Mouse (Mus musculus): ENCODE measurements around the gene Chmp6. TPM values are rescaled to one million over a fixed set of nuclear protein-coding genes. Genes with fewer than 3 reads are reported as not detected.

The Chmp6 gene
- polyA plus RNA-seq, 1 experiment from 2014 or later: 70.1 TPM

- H3K4me2 ChIP-seq: no peak overlapping the region
- no peak overlapping the region for H3K4me3 ChIP-seq (ENCODE audit: low read depth, low read length)
- peaks cover 16% of the 10 kb centered on the region for H3K4me1 ChIP-seq (replicated peaks; ENCODE audit: control insufficient read depth, insufficient read depth, low read length)
- H3K9ac ChIP-seq (ENCODE audit: low read depth, low read length): no peak overlapping the region
- 76% methylated on average over 4 of the region's 4 CpGs for WGBS
- ATAC-seq (replicated peaks; ENCODE audit: low FRiP score): no peak
- DNase-seq (ENCODE audit: low spot score): no peak
- 0 out of 2 replicates have a peak, but pooled peaks cover 2% of the 10 kb centered on the region for H3K36me3 ChIP-seq (ENCODE audit: control insufficient read depth, insufficient read depth, low read length)
- H3K27ac ChIP-seq (ENCODE audit: low read depth, low read length): no peak overlapping the region
- H3K9me3 ChIP-seq (ENCODE audit: control insufficient read depth, low read length): no peaks in the 10 kb centered on the region
- no peaks in the 10 kb centered on the region for H3K27me3 ChIP-seq (replicated peaks; ENCODE audit: control insufficient read depth, insufficient read depth, low read length)
These were observed 46.5 kb downstream of the Chmp6 start for GRCm38 (mm10) chr11:119959714-119960113.

- no peaks in the 10 kb centered on the region for H3K9me3 ChIP-seq (ENCODE audit: control insufficient read depth, low read length)
- no peak overlapping the region for H3K4me3 ChIP-seq (ENCODE audit: low read depth, low read length)
- H3K4me1 ChIP-seq (replicated peaks; ENCODE audit: control insufficient read depth, insufficient read depth, low read length): peaks cover 7% of the 10 kb centered on the region; the same call in 1 of the 2 replicates
- no peak overlapping the region for H3K27ac ChIP-seq (ENCODE audit: low read depth, low read length)
- 76% methylated on average over 6 of the region's 6 CpGs for WGBS
- no peak for DNase-seq (ENCODE audit: low spot score)
- ATAC-seq (replicated peaks; ENCODE audit: low FRiP score): no peak
- no peak overlapping the region for H3K4me2 ChIP-seq
- no peaks in the 10 kb centered on the region for H3K27me3 ChIP-seq (replicated peaks; ENCODE audit: control insufficient read depth, insufficient read depth, low read length)
- 0 out of 2 replicates have a peak, but pooled peaks cover 2% of the 10 kb centered on the region for H3K36me3 ChIP-seq (ENCODE audit: control insufficient read depth, insufficient read depth, low read length)
- H3K9ac ChIP-seq (ENCODE audit: low read depth, low read length): no peak overlapping the region
These were observed 47.4 kb downstream of the Chmp6 start for GRCm38 (mm10) chr11:119960671-119961070.

- DNase-seq (ENCODE audit: low spot score): no peak
- H3K9me3 ChIP-seq (ENCODE audit: control insufficient read depth, low read length): no peaks in the 10 kb centered on the region
- no peak overlapping the region for H3K27ac ChIP-seq (ENCODE audit: low read depth, low read length)
- H3K4me1 ChIP-seq (replicated peaks; ENCODE audit: control insufficient read depth, insufficient read depth, low read length): 0 out of 2 replicates have a peak, but pooled peaks cover 2% of the 10 kb centered on the region
- ATAC-seq (replicated peaks; ENCODE audit: low FRiP score): no peak
- no peak overlapping the region for H3K4me3 ChIP-seq (ENCODE audit: low read depth, low read length)
- WGBS: 84% methylated on average over 3 of the region's 3 CpGs
- H3K27me3 ChIP-seq (replicated peaks; ENCODE audit: control insufficient read depth, insufficient read depth, low read length): no peaks in the 10 kb centered on the region
- no peak overlapping the region for H3K4me2 ChIP-seq
- 0 out of 2 replicates have a peak, but pooled peaks cover 2% of the 10 kb centered on the region for H3K36me3 ChIP-seq (ENCODE audit: control insufficient read depth, insufficient read depth, low read length)
- H3K9ac ChIP-seq (ENCODE audit: low read depth, low read length): no peak overlapping the region
These were observed 48.3 kb downstream of the Chmp6 start for GRCm38 (mm10) chr11:119961511-119961910.

DNA sequence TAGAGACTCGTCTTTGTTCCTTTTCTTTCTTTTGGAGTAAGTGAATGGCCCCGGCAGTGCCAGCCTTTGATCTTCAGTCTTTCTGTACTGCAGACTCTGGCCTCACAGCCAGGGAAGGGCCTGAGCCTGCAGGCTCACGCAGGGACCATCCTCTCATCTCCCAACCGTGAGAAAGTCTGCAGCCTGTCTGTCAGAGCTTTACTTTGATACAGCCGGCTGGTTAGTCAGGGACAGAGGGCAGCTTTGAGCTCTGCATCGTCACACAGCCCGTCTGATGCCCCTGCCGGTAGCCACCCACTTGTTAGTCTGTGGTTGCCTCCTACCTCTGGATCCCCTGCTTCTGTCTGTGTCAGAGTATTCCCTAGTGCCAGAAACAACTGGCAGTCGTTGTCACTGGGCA lies 51.8 kb downstream of the Chmp6 start:
- ATAC-seq (replicated peaks; ENCODE audit: low FRiP score): no peak
- H3K9ac ChIP-seq (ENCODE audit: low read depth, low read length): no peak overlapping the region
- DNase-seq (ENCODE audit: low spot score): no peak
- no peak overlapping the region for H3K4me2 ChIP-seq
- H3K4me3 ChIP-seq (ENCODE audit: low read depth, low read length): no peak overlapping the region
- WGBS: 54% methylated on average over 9 of the region's 9 CpGs
- H3K4me1 ChIP-seq (replicated peaks; ENCODE audit: control insufficient read depth, insufficient read depth, low read length): no peaks in the 10 kb centered on the region
- no peaks in the 10 kb centered on the region for H3K36me3 ChIP-seq (ENCODE audit: control insufficient read depth, insufficient read depth, low read length)
- no peak overlapping the region for H3K27ac ChIP-seq (ENCODE audit: low read depth, low read length)
- no peaks in the 10 kb centered on the region for H3K27me3 ChIP-seq (replicated peaks; ENCODE audit: control insufficient read depth, insufficient read depth, low read length)
- no peaks in the 10 kb centered on the region for H3K9me3 ChIP-seq (ENCODE audit: control insufficient read depth, low read length)

- DNase-seq (ENCODE audit: low spot score): no peak
These were observed 53.1 kb downstream of the Chmp6 start for GRCm38 (mm10) chr11:119966294-119966693.

DNA sequence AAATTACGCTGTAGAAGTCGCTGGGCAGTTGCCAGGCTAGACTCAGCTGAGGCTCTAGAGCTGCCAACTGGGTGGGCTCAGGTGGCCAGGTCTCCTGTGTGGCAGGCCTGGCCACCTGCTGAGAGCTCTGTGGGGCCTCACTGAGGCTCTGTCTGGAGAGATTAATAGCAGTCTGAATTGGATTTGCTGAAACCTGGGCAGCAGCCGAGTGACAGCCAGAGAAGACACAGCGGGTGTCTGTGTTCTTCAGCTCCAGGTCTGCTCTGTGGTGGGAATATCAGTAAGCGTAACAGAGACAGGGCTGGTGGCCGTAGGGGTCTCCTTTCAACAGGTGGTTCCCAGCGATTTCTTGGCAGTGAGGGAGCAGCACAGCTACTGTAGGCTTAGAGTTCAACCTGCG lies 54.2 kb downstream of the Chmp6 start:
- 82% methylated on average over 8 of the region's 8 CpGs for WGBS
- H3K4me3 ChIP-seq (ENCODE audit: low read depth, low read length): no peak overlapping the region
- no peak for DNase-seq (ENCODE audit: low spot score)

More at GRCm38 (mm10) chr11:119966294-119966693, 53.1 kb downstream of the Chmp6 start:
- Histone ChIP-seq H3K4me2 (no peak overlapping the region), H3K36me3 (ENCODE audit: control insufficient read depth, insufficient read depth, low read length) (no peaks in the 10 kb centered on the region), H3K27me3 (replicated peaks; ENCODE audit: control insufficient read depth, insufficient read depth, low read length) (no peaks in the 10 kb centered on the region), H3K9me3 (ENCODE audit: control insufficient read depth, low read length) (no peaks in the 10 kb centered on the region), H3K27ac (ENCODE audit: low read depth, low read length) (no peak overlapping the region), H3K4me3 (ENCODE audit: low read depth, low read length) (no peak overlapping the region), H3K4me1 (replicated peaks; ENCODE audit: control insufficient read depth, insufficient read depth, low read length) (no peaks in the 10 kb centered on the region), H3K9ac (ENCODE audit: low read depth, low read length) (no peak overlapping the region)
- ATAC-seq (replicated peaks; ENCODE audit: low FRiP score): no peak
- 77% methylated on average over 6 of the region's 6 CpGs for WGBS

DNA sequence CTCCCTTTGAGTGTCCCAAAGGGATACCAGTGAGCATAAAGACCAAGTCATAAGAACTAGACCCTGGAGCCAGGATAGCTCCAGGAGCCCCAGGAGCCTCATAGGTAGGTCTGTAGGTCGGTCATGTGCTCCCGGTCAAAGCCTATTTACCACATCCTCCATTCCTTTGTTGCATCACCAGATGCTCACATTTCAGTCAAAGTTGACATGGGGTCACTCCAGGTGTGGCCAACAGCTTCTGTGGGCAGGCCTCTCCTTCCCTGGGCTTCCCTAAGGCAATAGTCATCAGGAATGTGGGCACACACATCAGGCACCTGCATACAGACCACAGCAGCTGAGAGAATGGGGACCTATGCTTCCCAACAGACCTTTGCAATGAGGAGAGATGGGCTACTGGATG lies 54.7 kb downstream of the Chmp6 start:
- 84% methylated on average over 2 of the region's 2 CpGs for WGBS
- H3K9ac ChIP-seq (ENCODE audit: low read depth, low read length): no peak overlapping the region
- no peak overlapping the region for H3K4me2 ChIP-seq
- H3K4me1 ChIP-seq (replicated peaks; ENCODE audit: control insufficient read depth, insufficient read depth, low read length): no peaks in the 10 kb centered on the region
- H3K27ac ChIP-seq (ENCODE audit: low read depth, low read length): no peak overlapping the region
- H3K36me3 ChIP-seq (ENCODE audit: control insufficient read depth, insufficient read depth, low read length): no peaks in the 10 kb centered on the region
- H3K27me3 ChIP-seq (replicated peaks; ENCODE audit: control insufficient read depth, insufficient read depth, low read length): no peaks in the 10 kb centered on the region
- DNase-seq (ENCODE audit: low spot score): no peak
- no peaks in the 10 kb centered on the region for H3K9me3 ChIP-seq (ENCODE audit: control insufficient read depth, low read length)
- no peak overlapping the region for H3K4me3 ChIP-seq (ENCODE audit: low read depth, low read length)
- no peak for ATAC-seq (replicated peaks; ENCODE audit: low FRiP score)

More for the DNA sequence above, 54.2 kb downstream of the Chmp6 start:
- no peaks in the 10 kb centered on the region for H3K27me3 ChIP-seq (replicated peaks; ENCODE audit: control insufficient read depth, insufficient read depth, low read length)
- no peak overlapping the region for H3K4me2 ChIP-seq
- H3K36me3 ChIP-seq (ENCODE audit: control insufficient read depth, insufficient read depth, low read length): no peaks in the 10 kb centered on the region
- H3K27ac ChIP-seq (ENCODE audit: low read depth, low read length): no peak overlapping the region
- no peak for ATAC-seq (replicated peaks; ENCODE audit: low FRiP score)
- no peaks in the 10 kb centered on the region for H3K9me3 ChIP-seq (ENCODE audit: control insufficient read depth, low read length)
- no peaks in the 10 kb centered on the region for H3K4me1 ChIP-seq (replicated peaks; ENCODE audit: control insufficient read depth, insufficient read depth, low read length)
- no peak overlapping the region for H3K9ac ChIP-seq (ENCODE audit: low read depth, low read length)

Other genes starting within 250 kb of the Chmp6 start
- gene Baiap2, start 29.3 kb downstream of the Chmp6 start, polyA plus RNA-seq (2014; fragmentation: Nextera tagmentation; extraction: Ambion mirVana): 9.7 and 10.2 TPM in 2 replicates
- 0.74 and 0.86 TPM in 2 replicates for gene Aatk, start 133.7 kb downstream of the Chmp6 start, polyA plus RNA-seq (2014; fragmentation: Nextera tagmentation; extraction: Ambion mirVana)
- gene Cep131, start 173.4 kb downstream of the Chmp6 start, polyA plus RNA-seq (2014; fragmentation: Nextera tagmentation; extraction: Ambion mirVana): 17.4 and 19.2 TPM in 2 replicates
- 16.4 and 19.5 TPM in 2 replicates for gene Tepsin, start 185.3 kb downstream of the Chmp6 start, polyA plus RNA-seq (2014; fragmentation: Nextera tagmentation; extraction: Ambion mirVana)
- 87.5 and 102 TPM in 2 replicates for gene Ndufaf8, start 185.5 kb downstream of the Chmp6 start, polyA plus RNA-seq (2014; fragmentation: Nextera tagmentation; extraction: Ambion mirVana)
- gene Slc38a10, start 237.9 kb downstream of the Chmp6 start, polyA plus RNA-seq (2014; fragmentation: Nextera tagmentation; extraction: Ambion mirVana): 59.4 and 64.5 TPM in 2 replicates